Mouse (Mus musculus): ENCODE results near the gene Olfr97.

Gene Olfr97

DNA sequence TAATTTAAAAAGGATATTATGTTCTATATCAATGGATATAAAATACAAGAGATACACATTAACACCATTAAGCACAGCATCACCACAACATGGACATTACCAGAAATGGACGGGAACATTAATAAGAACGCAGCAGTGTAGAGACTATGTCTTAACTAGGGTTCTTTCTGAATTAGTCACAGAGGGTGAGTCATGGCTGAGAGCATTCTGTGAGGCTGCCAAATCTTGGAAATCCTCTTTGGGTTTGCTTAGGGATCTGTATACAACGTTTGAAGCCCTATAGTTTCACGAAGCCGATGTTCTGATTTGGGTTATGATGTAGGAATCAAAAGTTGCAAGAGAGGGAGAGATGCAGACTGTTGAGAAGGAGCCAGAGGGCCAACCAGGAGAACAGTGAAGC is 42.3 kb downstream of the Olfr97 start:
- DNase-seq (ENCODE audit: low spot score) = no peak

DNA sequence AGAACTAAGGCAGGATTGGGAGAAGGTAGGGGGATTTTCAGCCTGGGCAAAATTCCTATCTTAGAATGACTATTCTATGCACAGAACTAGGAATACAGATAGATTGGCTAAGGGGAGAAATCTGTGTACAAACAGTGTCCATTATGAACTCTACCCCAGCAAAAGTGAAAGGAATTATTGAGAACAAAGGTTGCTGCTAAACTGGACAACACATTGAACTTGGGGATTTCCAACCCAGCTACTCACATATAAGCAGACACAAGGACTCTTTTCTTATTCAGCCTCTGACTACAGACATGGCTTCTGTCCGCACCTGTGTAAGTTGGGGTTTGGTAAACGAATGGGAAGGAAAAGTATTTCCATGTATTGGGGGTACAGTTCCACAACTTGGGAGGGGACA is 43.5 kb downstream of the Olfr97 start, which contains the start of gene Ubd:
Gene Ubd, plus strand, starts transcription at position 237 of the 400 bp plus-strand sequence.
- DNase-seq (ENCODE audit: low spot score) = no peak

DNA sequence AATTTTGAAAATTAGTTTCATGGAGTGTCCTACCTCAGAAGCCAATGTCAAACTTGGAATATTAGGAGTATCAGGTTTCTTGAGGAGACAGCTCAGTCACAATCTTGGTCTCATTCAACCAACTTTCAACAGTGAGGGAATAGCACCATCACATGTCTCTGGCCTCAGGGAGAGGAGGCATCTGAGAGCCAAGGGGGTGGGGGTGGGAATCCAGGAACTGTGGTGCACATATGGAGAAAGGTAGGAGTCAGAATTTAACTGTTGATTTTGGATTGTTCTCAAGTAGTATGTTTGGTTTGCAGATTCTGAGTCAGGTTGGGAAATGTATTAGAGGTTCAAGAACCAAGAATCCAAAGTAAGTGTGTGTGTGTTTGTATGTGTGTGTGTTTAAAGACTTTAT is 44.1 kb downstream of the Olfr97 start:
- DNase-seq (ENCODE audit: low spot score) = no peak

DNA sequence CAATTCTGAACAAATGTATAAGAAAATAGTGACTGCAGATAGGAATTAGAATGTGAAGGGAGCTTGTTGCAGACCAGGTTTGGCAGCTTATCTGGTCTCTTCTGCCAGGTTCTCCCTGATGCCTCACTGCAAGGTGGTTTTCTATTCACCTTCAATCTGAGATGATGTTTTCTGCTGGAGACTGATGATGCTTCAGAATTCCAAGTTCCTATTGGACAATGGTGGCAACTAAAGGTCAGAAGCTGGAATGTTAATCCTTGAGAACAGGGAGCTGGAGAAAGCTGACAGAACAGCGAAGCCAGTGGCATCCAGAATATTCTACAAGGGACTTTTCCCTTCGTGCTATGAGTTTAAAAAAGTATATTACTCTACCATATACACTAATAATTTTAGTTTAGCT is 46.4 kb downstream of the Olfr97 start:
- DNase-seq (ENCODE audit: low spot score) = no peak

DNA sequence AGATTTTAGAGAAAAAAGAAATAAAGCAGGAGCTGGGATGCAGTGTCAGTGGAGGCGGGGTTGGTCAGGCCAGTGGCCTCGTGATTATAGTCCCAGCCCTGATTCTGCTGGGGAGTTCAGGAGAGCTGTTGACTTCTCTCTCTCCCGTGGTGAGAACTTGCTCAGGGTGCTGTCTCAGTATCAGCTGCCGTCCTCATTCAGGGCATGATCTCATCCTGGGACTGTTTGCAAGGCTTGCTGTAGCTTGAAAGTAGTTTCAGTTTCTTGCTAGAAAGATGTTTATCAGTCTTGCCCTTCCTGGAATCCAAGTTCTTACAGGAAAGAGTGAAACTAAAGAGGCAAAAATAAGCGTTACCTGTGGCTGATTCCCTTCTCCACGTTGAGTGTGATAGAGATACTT is 51.7 kb downstream of the Olfr97 start:
- no peak for DNase-seq (ENCODE audit: low spot score)
